Mouse (Mus musculus): ENCODE measurements around the gene Pipox. TPM values are rescaled to one million over a fixed set of nuclear protein-coding genes. Genes with fewer than 3 reads are reported as not detected.

Pipox gene
- total and polyA plus RNA-seq, 2 experiments: 222 to 251 TPM

DNA sequence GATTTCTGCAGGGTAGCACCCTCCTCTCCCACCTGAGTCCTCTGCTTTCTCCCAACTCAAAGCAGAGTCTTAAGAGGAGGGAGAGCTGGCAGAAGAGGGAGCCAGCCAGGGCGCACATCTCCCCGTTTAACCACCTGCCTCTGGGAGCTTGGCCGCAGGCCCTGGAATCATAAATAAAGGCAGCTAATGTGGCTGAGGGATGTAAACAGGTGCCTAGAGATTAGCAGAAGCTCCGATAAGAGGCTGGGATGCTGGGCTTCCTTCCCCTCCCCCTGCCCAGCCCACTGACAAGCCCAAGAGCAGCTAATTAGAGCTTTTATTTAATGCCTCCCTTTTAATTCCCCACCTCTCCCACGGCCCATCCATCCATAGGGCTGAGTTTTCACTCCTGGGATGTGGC is 45.8 kb downstream of the Pipox start:
- H3K36me3 ChIP-seq (ENCODE audit: control insufficient read depth, insufficient read depth, low read length): peaks cover 37% of the 10 kb centered on the region
- no peaks in the 10 kb centered on the region for H3K4me1 ChIP-seq (ENCODE audit: control insufficient read depth, insufficient read depth, low read length)
- DNase-seq (ENCODE audit: extremely low read depth, low read depth, low spot score): no peak
- H3K79me2 ChIP-seq (ENCODE audit: control insufficient read depth, insufficient read depth, low read length): no peaks in the 10 kb centered on the region
- no peak overlapping the region for H3K27ac ChIP-seq (replicated peaks; ENCODE audit: insufficient read depth, low read depth, low read length)
- no peak for TF ChIP-seq POLR2A (IDR thresholded peaks at IDR 0.05; ENCODE audit: extremely low read depth, insufficient read depth, low read length)
- TF ChIP-seq CTCF (IDR thresholded peaks at IDR 0.05; ENCODE audit: low read depth, low read length): no peak
- H3K27me3 ChIP-seq (ENCODE audit: control insufficient read depth, insufficient read depth, low read length): no peaks in the 10 kb centered on the region
- no peak overlapping the region for H3K9ac ChIP-seq (ENCODE audit: low read depth, low read length)
- 78% methylated on average over 5 of the region's 5 CpGs for WGBS
- no peak overlapping the region for H3K4me3 ChIP-seq (ENCODE audit: insufficient read depth, low read depth, low read length)

DNA sequence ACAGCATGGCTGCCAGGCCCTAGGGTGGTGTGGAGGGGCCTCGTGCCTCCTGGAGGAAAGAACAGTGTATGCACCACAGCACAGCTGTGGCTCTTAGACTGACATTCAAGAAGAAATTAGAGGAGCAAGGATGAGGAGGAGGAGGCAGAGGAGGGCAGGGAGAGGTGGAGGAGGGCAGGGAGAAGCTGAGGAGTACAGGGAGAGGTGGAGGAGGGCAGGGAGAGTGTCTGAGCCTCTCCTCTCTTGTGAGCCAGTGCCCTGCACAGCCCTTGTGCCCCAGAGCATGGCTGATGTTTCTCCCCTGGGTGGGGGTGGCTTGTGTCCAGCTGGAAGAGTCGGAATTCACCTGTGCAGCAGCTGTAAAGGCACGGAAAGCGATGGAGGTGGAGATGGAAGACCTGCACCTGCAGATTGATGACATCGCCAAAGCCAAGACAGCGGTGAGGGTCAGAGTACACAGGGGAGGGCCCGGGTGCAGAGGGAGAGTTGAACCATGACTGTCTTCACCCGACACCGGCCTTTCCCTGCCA is 46.2 kb downstream of the Pipox start:
- H3K79me2 ChIP-seq (ENCODE audit: control insufficient read depth, insufficient read depth, low read length): no peaks in the 10 kb centered on the region
- H3K9ac ChIP-seq (ENCODE audit: low read depth, low read length): no peak overlapping the region
- peaks cover 36% of the 10 kb centered on the region for H3K36me3 ChIP-seq (ENCODE audit: control insufficient read depth, insufficient read depth, low read length)
- TF ChIP-seq CTCF (IDR thresholded peaks at IDR 0.05; ENCODE audit: low read depth, low read length): no peak
- no peak for TF ChIP-seq POLR2A (IDR thresholded peaks at IDR 0.05; ENCODE audit: extremely low read depth, insufficient read depth, low read length)
- no peak overlapping the region for H3K27ac ChIP-seq (replicated peaks; ENCODE audit: insufficient read depth, low read depth, low read length)
- 74% methylated on average over 9 of the region's 9 CpGs for WGBS
- H3K4me1 ChIP-seq (ENCODE audit: control insufficient read depth, insufficient read depth, low read length): no peaks in the 10 kb centered on the region
- no peak for DNase-seq (ENCODE audit: extremely low read depth, low read depth, low spot score)
- no peak overlapping the region for H3K4me3 ChIP-seq (ENCODE audit: insufficient read depth, low read depth, low read length)
- no peaks in the 10 kb centered on the region for H3K27me3 ChIP-seq (ENCODE audit: control insufficient read depth, insufficient read depth, low read length)

DNA sequence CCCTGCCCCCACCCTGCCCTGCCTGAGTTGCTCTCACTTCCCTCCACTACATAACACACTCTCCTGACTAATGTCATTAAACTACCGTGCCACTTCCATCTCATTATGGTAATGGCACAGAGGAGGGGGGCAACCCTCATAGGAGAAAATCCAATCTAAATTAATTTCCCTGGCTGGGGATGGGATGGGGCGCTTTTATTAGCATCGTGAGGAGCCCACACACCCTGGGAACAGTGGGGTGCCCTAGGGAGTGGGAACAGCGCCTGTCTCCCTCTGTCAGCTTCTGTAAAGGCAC is 50.0 kb downstream of the Pipox start:
- H3K27me3 ChIP-seq (ENCODE audit: control insufficient read depth, insufficient read depth, low read length): no peaks in the 10 kb centered on the region
- H3K79me2 ChIP-seq (ENCODE audit: control insufficient read depth, insufficient read depth, low read length): no peaks in the 10 kb centered on the region
- TF ChIP-seq CTCF (IDR thresholded peaks at IDR 0.05; ENCODE audit: low read depth, low read length) (no peak), POLR2A (IDR thresholded peaks at IDR 0.05; ENCODE audit: extremely low read depth, insufficient read depth, low read length) (no peak)
- H3K4me1 ChIP-seq (ENCODE audit: control insufficient read depth, insufficient read depth, low read length): no peaks in the 10 kb centered on the region
- WGBS: 92% methylated on average over 4 of the region's 4 CpGs
- no peak overlapping the region for H3K9ac ChIP-seq (ENCODE audit: low read depth, low read length)
- no peak overlapping the region for H3K27ac ChIP-seq (replicated peaks; ENCODE audit: insufficient read depth, low read depth, low read length)
- H3K36me3 ChIP-seq (ENCODE audit: control insufficient read depth, insufficient read depth, low read length): peaks cover 32% of the 10 kb centered on the region
- H3K4me3 ChIP-seq (ENCODE audit: insufficient read depth, low read depth, low read length): no peak overlapping the region
- no peak for DNase-seq (ENCODE audit: extremely low read depth, low read depth, low spot score)

- no peak for DNase-seq (ENCODE audit: extremely low read depth, low read depth, low spot score)
- TF ChIP-seq CTCF (IDR thresholded peaks at IDR 0.05; ENCODE audit: low read depth, low read length) (no peak), POLR2A (IDR thresholded peaks at IDR 0.05; ENCODE audit: extremely low read depth, insufficient read depth, low read length) (no peak)
- Histone ChIP-seq H3K79me2 (ENCODE audit: control insufficient read depth, insufficient read depth, low read length) (no peaks in the 10 kb centered on the region), H3K27me3 (ENCODE audit: control insufficient read depth, insufficient read depth, low read length) (no peaks in the 10 kb centered on the region), H3K4me1 (ENCODE audit: control insufficient read depth, insufficient read depth, low read length) (no peaks in the 10 kb centered on the region), H3K4me3 (ENCODE audit: insufficient read depth, low read depth, low read length) (no peak overlapping the region), H3K27ac (replicated peaks; ENCODE audit: insufficient read depth, low read depth, low read length) (no peak overlapping the region), H3K9ac (ENCODE audit: low read depth, low read length) (no peak overlapping the region), H3K36me3 (ENCODE audit: control insufficient read depth, insufficient read depth, low read length) (peaks cover 32% of the 10 kb centered on the region)
- WGBS: 93% methylated on average over 21 of the region's 21 CpGs
Measured at GRCm38 (mm10) chr11:77843068-77843905, 50.6 kb downstream of the Pipox start.

DNA sequence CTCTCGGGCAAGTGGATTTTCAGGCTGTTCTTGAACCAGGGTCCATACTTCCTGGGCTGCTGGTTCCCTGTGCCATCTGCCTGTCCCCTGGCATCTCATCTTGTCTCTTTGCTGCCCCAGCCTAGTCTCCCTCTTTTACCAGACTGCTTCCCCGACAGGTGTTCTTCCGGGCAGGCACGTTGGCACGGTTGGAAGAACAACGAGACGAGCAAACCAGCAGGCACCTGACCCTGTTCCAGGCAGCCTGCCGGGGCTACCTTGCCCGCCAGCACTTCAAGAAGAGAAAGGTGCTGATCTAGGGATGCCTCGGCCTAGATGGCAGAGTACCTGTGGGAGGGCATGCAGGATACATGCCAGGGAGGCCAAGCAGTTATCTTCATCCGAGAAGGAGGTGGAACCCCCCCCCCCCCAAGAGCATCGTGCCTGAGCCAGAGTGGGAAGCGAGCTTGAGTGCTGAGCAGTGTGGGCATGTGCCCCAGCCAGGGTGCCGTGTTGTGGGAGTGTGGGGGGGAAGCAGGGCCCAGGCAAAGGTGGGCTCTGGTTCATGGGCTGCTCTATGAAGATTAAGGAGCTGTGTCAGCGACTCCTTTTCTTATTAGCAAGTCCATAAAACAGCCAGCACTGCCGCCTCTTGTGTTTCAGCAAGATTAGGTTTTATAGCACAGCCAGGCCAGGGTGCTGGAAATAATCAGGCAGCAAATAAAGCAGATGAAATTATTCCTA is 53.2 kb downstream of the Pipox start:
- DNase-seq (ENCODE audit: extremely low read depth, low read depth, low spot score): no peak
- Histone ChIP-seq H3K4me1 (ENCODE audit: control insufficient read depth, insufficient read depth, low read length) (no peaks in the 10 kb centered on the region), H3K9ac (ENCODE audit: low read depth, low read length) (no peak overlapping the region), H3K27me3 (ENCODE audit: control insufficient read depth, insufficient read depth, low read length) (no peaks in the 10 kb centered on the region), H3K79me2 (ENCODE audit: control insufficient read depth, insufficient read depth, low read length) (no peaks in the 10 kb centered on the region), H3K27ac (replicated peaks; ENCODE audit: insufficient read depth, low read depth, low read length) (no peak overlapping the region), H3K4me3 (ENCODE audit: insufficient read depth, low read depth, low read length) (no peak overlapping the region), H3K36me3 (ENCODE audit: control insufficient read depth, insufficient read depth, low read length) (peaks cover 23% of the 10 kb centered on the region)
- TF ChIP-seq CTCF (IDR thresholded peaks at IDR 0.05; ENCODE audit: low read depth, low read length): no peak
- TF ChIP-seq POLR2A (IDR thresholded peaks at IDR 0.05; ENCODE audit: extremely low read depth, insufficient read depth, low read length): no peak
- 89% methylated on average over 16 of the region's 16 CpGs for WGBS

All from liver, adult 2 months (tissue).